Mouse (Mus musculus): ENCODE results near the gene Hist1h3g.
A peak's percentile ranks its signal among the peaks of the same experiment; 100 is the strongest.
"Not testable (repeated sequence)": the region's sequence is repeated elsewhere in the genome, so short reads cannot be mapped to it uniquely, and the experiment has no call there.

Hist1h3g gene

GRCm38 (mm10) chr13:23555839-23556416 lies 20.7 kb downstream of the Hist1h3g start:
- peak; percentile 90 for DNase-seq (ENCODE audit: low read depth)

DNA sequence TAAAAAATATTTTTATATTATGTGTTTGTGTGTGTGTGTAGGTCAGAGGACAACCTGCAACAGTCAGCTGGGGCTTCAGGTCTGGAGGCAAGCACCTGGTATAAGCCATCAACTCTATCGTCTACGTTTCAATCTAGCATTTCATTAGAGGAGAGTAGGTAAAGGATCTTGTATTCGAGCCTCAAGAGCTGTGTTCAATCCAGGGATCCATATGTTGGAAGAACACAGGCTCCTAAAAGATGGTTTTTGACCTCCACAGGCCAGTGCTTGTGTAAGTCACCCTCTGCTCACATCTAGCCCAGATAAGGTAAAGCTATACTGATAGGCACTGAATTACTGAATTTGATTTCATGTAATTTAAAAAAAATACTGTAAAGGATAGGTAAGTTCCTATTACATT lies 21.7 kb downstream of the Hist1h3g start:
- no peak for DNase-seq (ENCODE audit: low read depth)

GRCm38 (mm10) chr13:23560699-23561098 lies 25.5 kb downstream of the Hist1h3g start:
- not testable (repeated sequence) for DNase-seq (ENCODE audit: low read depth)

DNA sequence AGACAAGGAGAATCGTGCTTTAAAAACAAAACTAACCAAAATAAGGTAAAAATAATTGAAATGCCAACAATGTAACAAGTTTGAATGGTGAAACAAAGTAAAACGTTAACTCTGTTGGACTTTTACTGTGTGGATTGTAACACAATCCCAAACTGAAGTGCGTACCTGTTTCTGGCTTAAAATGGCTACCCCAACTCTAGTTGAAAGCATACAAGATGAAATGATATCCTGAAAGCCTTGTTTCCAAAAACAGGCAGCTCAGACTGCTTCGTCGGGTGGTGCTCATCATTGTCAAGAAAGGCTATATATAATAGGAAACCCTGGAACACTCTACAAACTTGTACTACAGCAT lies 26.3 kb downstream of the Hist1h3g start:
- not testable (repeated sequence) for DNase-seq (ENCODE audit: low read depth)

DNA sequence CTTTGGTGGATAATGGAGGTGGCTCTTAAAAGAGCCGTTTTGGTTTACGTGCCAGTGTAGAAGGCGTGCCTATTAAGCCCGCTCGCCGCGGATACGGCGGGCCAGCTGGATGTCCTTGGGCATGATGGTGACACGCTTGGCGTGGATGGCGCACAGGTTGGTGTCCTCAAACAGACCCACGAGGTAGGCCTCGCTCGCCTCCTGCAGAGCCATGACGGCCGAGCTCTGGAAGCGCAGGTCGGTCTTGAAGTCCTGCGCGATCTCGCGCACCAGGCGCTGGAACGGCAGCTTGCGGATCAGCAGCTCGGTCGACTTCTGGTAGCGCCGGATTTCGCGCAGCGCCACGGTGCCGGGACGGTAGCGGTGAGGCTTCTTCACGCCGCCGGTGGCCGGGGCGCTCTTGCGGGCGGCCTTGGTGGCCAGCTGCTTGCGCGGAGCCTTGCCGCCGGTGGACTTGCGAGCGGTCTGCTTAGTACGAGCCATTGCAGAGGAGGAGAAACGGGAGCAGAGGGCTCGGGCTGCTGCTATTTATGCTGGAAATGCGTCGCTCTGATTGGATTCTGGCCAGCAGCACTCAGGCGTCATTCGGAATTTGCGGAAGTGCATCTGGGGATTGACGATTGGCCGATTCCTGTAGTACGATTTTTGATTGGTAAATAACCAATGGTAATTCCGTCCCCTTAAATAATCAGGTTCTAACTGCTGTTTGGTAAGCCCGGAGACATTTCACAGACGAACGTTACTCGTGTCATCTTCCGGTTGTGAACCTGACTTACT lies 26.8 kb downstream of the Hist1h3g start, which contains the start of gene Hist1h3e:
Hist1h3e (minus strand) TSS at position 487 of the 777 bp plus-strand sequence.
- DNase-seq (ENCODE audit: low read depth) = peak; percentile 95

DNA sequence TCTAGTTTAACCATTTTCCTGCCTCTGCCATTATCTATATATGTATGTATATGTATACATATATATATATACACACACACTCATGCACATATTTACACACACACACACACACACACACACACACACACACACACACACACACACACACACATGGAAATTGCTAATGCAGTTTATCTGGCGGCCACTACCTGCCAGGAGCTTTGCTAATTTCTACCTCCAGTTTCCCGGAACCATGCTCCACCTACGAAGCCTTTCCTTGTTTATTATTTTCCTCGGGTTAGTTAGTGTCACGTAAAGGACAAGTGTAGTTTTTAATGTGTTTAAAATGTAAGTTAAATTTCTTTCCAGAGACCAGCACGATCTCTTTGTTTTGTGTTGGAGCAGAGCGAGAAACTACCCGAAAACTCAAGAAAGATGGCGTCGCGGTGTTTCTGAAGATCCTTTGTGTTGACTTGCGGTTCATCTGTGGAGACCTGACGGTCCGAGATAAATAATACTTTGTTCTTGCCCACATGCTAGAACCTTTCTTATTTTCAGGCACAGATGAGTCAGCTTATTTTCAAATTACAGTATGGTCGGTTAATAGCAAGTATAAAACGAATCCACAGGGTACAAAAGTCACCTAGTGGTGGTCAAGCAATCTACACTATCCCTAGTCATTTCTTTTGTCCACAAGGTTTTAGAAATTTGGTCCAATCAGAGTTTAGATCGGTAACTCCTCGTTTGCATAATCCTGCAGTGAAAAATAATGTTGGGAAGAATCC lies 27.7 kb downstream of the Hist1h3g start:
- DNase-seq (ENCODE audit: low read depth) = peak; percentile 70

DNA sequence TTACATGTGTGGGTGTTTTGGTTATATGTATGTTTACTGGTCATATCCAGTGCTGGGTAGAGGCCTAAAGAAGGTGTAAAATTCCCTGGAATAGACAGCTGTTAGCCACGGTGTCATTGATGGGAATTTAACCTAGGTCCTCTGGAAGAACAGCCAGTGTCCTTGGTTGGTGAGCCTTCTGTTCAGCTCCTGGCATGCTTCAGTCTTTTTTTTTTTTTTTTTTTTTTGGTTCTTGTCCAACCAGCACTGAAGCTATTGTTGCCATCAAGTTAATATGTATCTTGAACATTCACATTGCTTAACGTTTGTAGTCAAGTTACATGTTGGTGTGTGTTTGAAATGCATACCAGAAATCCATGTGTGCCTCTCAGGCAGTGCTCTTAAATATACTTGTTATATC lies 29.3 kb downstream of the Hist1h3g start:
- DNase-seq (ENCODE audit: low read depth) = no peak

DNA sequence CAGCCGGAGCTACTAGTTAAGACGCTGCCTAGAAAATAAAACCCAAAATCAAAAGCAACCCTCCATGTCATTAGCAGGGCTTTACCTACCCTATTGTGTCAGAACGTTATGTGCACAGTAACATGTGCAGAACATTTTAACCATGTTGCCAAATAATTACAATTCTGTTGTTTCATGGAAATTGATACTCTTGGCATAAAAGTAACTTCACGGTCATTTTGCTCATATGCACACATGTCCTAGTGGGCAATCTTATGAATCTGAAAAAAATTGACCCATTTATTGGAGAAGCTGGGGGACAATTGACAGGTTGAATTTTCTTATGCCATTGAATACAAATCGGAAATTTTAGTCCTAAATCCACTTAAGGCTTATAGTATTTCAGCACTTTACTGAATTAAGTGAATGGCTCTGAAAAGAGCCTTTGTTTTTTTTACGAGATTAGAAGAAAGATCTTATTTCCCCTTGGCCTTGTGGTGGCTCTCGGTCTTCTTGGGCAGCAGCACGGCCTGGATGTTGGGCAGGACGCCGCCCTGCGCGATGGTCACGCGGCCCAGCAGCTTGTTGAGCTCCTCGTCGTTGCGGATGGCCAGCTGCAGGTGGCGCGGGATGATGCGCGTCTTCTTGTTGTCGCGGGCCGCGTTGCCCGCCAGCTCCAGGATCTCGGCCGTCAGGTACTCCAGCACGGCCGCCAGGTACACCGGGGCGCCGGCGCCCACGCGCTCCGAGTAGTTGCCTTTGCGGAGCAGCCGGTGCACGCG lies 35.2 kb downstream of the Hist1h3g start:
- DNase-seq (ENCODE audit: low read depth) = not testable (repeated sequence)

- DNase-seq (ENCODE audit: low read depth) = peak; percentile 84
Measured at GRCm38 (mm10) chr13:23571022-23571503, 35.8 kb downstream of the Hist1h3g start, which contains the start of the genes Hist1h2ae and Hist1h2bg. Hist1h2ae (minus strand) TSS chr13:23571220. Hist1h2bg (plus strand) TSS chr13:23571396.

GRCm38 (mm10) chr13:23571504-23572217 lies 36.4 kb downstream of the Hist1h3g start:
- not testable (repeated sequence) for DNase-seq (ENCODE audit: low read depth)

DNA sequence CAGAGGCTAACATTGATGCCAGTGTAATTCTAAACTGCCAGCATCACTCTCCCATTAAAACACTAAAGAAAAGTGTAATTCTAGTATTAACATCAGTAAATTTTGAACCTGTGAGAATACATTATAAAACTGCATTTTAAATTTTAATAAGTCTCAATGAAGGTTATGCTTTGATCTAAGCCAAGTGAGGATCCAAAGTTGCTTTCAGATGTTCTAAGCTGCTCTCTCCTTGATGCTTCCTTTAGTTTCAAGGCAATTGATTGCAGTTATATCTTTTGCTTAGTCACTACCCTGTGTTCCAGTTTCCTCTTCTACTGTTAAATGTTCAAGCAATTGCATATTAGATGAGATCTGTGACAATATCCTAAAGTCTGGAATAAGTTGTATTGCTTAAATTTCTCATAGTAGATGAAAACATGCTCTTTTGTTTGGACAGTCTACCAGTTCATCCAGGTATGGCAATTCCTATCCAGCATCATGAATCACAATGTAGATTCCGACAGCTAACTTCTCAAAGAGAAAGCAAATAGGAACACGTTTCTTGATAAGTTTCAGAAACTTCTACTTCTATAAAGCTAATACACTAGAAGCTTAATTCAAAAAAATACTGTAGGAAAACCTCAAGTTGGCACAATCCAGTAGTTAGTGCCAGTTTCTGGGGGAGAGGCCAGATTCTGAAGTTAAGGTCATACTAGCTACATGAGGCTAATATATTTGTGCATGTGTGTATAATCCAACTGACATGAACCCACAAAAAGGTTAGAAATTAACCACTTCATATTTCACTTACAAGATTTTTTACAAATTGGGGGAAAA lies 37.2 kb downstream of the Hist1h3g start:
- no peak for DNase-seq (ENCODE audit: low read depth)

GRCm38 (mm10) chr13:23573034-23573897 lies 38.0 kb downstream of the Hist1h3g start:
- not testable (repeated sequence) for DNase-seq (ENCODE audit: low read depth)

DNA sequence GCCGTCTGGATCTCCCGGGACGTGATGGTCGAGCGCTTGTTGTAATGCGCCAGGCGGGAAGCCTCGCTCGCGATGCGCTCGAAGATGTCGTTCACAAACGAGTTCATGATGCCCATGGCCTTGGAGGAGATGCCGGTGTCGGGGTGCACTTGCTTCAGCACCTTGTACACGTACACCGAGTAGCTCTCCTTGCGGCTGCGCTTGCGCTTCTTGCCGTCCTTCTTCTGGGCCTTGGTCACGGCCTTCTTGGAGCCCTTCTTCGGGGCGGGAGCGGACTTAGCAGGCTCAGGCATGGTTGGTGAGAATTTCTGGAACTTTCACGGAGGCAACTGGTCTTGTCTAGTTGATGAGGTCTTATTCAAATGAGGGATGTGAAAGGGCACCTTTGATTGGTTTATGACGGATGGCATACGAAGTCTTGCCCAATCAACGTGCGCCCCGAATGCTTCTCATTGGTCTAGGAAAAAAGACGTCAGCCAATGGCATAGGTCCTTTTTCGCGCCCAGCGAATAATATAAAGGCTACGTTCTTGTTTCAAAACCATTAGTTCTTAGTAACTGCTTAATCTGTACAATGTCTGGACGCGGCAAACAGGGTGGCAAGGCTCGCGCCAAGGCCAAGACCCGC lies 38.8 kb downstream of the Hist1h3g start, which contains the start of the genes Hist1h2bf and Hist1h2ad:
Hist1h2bf (minus strand) TSS at position 299 of the 627 bp plus-strand sequence.
Hist1h2ad (plus strand) TSS at position 484 of the 627 bp plus-strand sequence.
- DNase-seq (ENCODE audit: low read depth) = peak; percentile 95

GRCm38 (mm10) chr13:23574546-23575170 lies 39.4 kb downstream of the Hist1h3g start:
- DNase-seq (ENCODE audit: low read depth) = not testable (repeated sequence)

DNA sequence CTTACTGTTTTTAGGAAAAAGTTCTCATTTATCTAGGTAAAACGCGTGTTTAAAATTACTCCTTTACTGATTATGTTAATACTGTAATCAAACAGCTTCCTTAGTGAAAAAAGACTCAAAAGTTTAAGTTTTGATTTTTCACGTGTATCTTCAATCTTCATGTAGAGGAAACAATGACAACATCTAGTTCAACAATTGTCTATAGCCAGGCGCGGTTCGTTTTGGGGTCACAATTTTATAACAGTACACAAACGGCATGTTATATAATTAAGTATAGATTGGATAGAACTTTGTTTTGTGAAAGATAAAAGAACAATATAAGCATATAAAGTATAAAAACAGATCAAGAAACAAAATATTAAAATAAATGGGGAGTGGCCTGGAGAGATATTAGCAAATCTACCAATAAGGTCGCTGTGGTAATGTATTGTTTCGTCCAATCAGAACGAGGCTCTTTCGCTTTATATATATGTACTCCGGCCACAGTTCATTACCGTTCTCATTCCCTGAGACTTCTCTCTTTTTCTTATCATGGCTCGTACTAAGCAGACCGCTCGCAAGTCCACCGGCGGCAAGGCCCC lies 40.1 kb downstream of the Hist1h3g start, which contains the start of gene Hist1h3d:
Hist1h3d (plus strand) TSS at position 493 of the 581 bp plus-strand sequence.
- DNase-seq (ENCODE audit: low read depth) = peak; percentile 84

DNA sequence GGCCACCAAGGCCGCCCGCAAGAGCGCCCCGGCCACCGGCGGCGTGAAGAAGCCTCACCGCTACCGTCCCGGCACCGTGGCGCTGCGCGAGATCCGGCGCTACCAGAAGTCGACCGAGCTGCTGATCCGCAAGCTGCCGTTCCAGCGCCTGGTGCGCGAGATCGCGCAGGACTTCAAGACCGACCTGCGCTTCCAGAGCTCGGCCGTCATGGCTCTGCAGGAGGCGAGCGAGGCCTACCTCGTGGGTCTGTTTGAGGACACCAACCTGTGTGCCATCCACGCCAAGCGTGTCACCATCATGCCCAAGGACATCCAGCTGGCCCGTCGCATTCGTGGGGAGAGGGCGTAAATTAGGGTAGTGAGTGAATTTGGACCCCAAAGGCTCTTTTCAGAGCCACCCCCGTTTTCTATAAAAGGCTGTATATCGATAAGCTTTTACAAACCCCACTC lies 40.7 kb downstream of the Hist1h3g start:
- not testable (repeated sequence) for DNase-seq (ENCODE audit: low read depth)

DNA sequence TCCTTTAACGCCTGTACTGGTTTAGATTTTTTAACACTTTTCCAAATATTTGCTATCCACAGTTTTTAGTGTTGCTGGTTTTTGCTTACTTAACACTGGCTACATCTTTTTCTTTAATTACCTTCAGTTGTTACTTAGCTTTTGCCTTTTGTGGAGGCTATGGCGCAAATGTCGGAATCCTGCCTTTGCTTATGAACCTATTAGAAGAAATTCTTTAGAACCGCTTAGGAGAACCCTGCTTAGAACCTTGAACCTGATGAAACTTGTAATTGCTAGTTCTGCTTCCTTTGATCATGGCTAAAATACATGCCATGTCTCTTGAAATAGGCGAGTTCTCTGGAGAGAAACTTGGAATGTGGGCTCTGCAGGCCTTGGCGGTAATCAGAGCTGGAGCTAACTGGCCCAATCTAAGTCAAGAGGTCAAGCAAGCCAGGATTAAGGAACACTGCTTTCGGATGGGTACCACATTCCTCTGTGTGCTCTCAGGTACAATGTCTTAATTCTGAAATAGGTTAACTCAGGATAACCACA lies 41.2 kb downstream of the Hist1h3g start:
- peak; percentile 31 for DNase-seq (ENCODE audit: low read depth)
